Mouse (Mus musculus) telencephalon, adult 2 months (tissue): ENCODE results near the gene Ms4a6b.
"Not testable (repeated sequence)": the region's sequence is repeated elsewhere in the genome, so short reads cannot be mapped to it uniquely, and the experiment has no call there.

Experiments used
- DNase-seq: peaks from one replicate; pipeline ENCODE4 v3.0.0-alpha.2; 2011; ENCODE audit warnings: low read depth, low spot score

Ms4a6b gene

GRCm38 (mm10) chr19:11516246-11516645 lies at the start of gene Ms4a6b:
Gene Ms4a6b, plus strand, starts transcription at chr19:11516512.
- DNase-seq, result no peak

GRCm38 (mm10) chr19:11468361-11468760 lies 48.0 kb upstream of the Ms4a6b start:
- DNase-seq, result not testable (repeated sequence)

- DNase-seq, result not testable (repeated sequence)
Measured at GRCm38 (mm10) chr19:11469215-11469614, 47.1 kb upstream of the Ms4a6b start, which contains the start of gene Ms4a6c. Gene Ms4a6c, plus strand, starts transcription at chr19:11469366.

GRCm38 (mm10) chr19:11479714-11480113 lies 36.6 kb upstream of the Ms4a6b start:
- no peak for DNase-seq

GRCm38 (mm10) chr19:11482684-11483083 lies 33.6 kb upstream of the Ms4a6b start:
- no peak for DNase-seq

GRCm38 (mm10) chr19:11483941-11484340 lies 32.4 kb upstream of the Ms4a6b start:
- DNase-seq, result no peak

GRCm38 (mm10) chr19:11484388-11484787 lies 31.9 kb upstream of the Ms4a6b start:
- no peak for DNase-seq

- DNase-seq, result no peak
Measured at GRCm38 (mm10) chr19:11485266-11485665, 31.0 kb upstream of the Ms4a6b start.

- DNase-seq, result peak; percentile 70
Measured at GRCm38 (mm10) chr19:11485746-11486145, 30.6 kb upstream of the Ms4a6b start, which contains the start of gene Gm8369. Gene Gm8369, plus strand, starts transcription at chr19:11485938.

GRCm38 (mm10) chr19:11486599-11486998 lies 29.7 kb upstream of the Ms4a6b start:
- DNase-seq, result no peak

- DNase-seq, result no peak
Measured at GRCm38 (mm10) chr19:11491406-11492189, 24.7 kb upstream of the Ms4a6b start.

- no peak for DNase-seq
Measured at GRCm38 (mm10) chr19:11492671-11493070, 23.6 kb upstream of the Ms4a6b start.

GRCm38 (mm10) chr19:11494519-11494918 lies 21.8 kb upstream of the Ms4a6b start:
- DNase-seq, result no peak

- no peak for DNase-seq
Measured at GRCm38 (mm10) chr19:11496361-11496760, 20.0 kb upstream of the Ms4a6b start.

GRCm38 (mm10) chr19:11497300-11497699 lies 19.0 kb upstream of the Ms4a6b start:
- DNase-seq, result not testable (repeated sequence)

- DNase-seq, result no peak
Measured at GRCm38 (mm10) chr19:11500796-11501195, 15.5 kb upstream of the Ms4a6b start.

- no peak for DNase-seq
Measured at GRCm38 (mm10) chr19:11501326-11501725, 15.0 kb upstream of the Ms4a6b start.

- no peak for DNase-seq
Measured at GRCm38 (mm10) chr19:11504857-11505256, 11.5 kb upstream of the Ms4a6b start.

GRCm38 (mm10) chr19:11513458-11513857 lies 2.9 kb upstream of the Ms4a6b start:
- DNase-seq, result no peak

- DNase-seq, result no peak
Measured at GRCm38 (mm10) chr19:11516845-11517244, 533 bp downstream of the Ms4a6b start.

- not testable (repeated sequence) for DNase-seq
Measured at GRCm38 (mm10) chr19:11517373-11517772, 1.1 kb downstream of the Ms4a6b start.

GRCm38 (mm10) chr19:11518356-11518755 lies 2.0 kb downstream of the Ms4a6b start:
- not testable (repeated sequence) for DNase-seq

GRCm38 (mm10) chr19:11520146-11520545 lies 3.8 kb downstream of the Ms4a6b start:
- DNase-seq, result no peak
